Mouse (Mus musculus): ENCODE data around the gene Pgbd5. TPM values are rescaled to one million over a fixed set of nuclear protein-coding genes. Genes with fewer than 3 reads are reported as not detected.
A peak's percentile ranks its signal among the peaks of the same experiment; 100 is the strongest.

Gene Pgbd5
- polyA plus RNA-seq, 1 experiment, result not detected

DNA sequence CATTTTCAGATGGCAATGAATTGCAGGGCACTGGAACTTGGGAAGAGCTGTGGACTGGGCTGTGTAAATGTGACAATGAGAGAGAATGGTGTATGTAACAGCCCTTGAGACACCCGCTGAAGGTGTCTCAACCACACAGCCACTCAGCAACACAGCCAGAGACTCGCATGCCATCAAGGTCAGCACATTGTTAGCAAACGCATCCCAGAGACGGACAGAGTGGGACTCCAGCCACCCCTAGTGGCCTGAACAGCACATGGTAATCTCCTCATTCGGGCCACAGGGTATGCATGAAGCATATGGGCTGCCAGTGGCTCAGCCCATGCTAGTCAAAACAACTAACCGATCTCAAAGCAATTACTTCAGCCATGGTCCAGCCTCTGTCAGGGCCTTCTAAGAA, 60.2 kb downstream of the Pgbd5 start:
- Histone ChIP-seq H3K27ac (ENCODE audit: control insufficient read depth, insufficient read depth, low read depth, low read length, poor library complexity) (no peak overlapping the region), H3K4me1 (ENCODE audit: control insufficient read depth, insufficient read depth, low read length) (peaks cover 2% of the 10 kb centered on the region; the same call in 1 of the 2 replicates), H3K4me3 (replicated peaks; ENCODE audit: control insufficient read depth, low read depth, low read length) (no peak overlapping the region)
- TF ChIP-seq CTCF (IDR thresholded peaks at IDR 0.05; ENCODE audit: control insufficient read depth, insufficient read depth, low read length) (no peak), POLR2A (IDR thresholded peaks at IDR 0.05; ENCODE audit: borderline replicate concordance, control insufficient read depth, low read depth, low read length) (no peak)
- 67% methylated on average over 6 of the region's 6 CpGs for WGBS

DNA sequence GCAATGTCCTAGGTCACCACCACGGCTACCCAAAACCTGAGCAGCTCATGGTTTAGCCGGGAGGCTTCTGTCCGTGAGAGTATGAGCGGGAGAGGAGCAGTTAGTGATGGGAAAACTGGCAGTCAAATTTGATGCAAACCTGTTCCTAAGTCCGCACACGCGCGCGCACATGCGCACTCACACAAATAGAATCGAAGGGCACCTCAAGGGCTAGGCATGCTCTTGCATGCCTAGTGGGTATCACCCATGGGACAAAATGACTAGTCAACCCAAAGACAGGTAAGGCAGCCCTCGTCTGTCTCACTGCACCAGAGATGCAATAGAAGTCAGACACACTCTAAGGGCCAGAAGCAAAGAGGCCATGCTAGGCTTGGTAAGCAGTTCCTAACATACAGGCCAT, 63.1 kb downstream of the Pgbd5 start:
- no peak overlapping the region for H3K27ac ChIP-seq (ENCODE audit: control insufficient read depth, insufficient read depth, low read depth, low read length, poor library complexity)
- no peak for TF ChIP-seq POLR2A (IDR thresholded peaks at IDR 0.05; ENCODE audit: borderline replicate concordance, control insufficient read depth, low read depth, low read length)
- no peak for TF ChIP-seq CTCF (IDR thresholded peaks at IDR 0.05; ENCODE audit: control insufficient read depth, insufficient read depth, low read length)
- no peak overlapping the region for H3K4me3 ChIP-seq (replicated peaks; ENCODE audit: control insufficient read depth, low read depth, low read length)
- H3K4me1 ChIP-seq (ENCODE audit: control insufficient read depth, insufficient read depth, low read length), result peaks cover 2% of the 10 kb centered on the region; the same call in 1 of the 2 replicates
- WGBS, result 89% methylated on average over 12 of the region's 12 CpGs

DNA sequence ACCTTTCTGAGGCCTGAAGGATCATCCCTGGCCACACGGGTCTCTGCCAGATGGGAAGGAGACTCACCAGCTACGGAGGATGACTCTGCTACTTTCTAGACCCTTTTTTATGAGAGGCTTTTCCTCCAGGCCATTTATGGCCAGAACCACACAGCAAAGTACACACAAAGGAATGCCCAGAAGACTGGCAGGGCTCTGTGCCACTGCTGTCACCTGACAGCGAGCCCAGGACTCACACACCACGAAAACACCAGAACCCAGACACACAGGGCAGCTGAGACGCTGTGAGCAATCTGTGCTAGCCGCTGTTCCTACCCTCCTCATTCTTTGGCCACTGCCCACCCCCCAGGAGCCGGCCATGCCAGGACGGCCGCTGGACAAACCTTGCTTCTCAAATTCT, 63.7 kb downstream of the Pgbd5 start:
- Histone ChIP-seq H3K27ac (ENCODE audit: control insufficient read depth, insufficient read depth, low read depth, low read length, poor library complexity) (no peak overlapping the region), H3K4me3 (replicated peaks; ENCODE audit: control insufficient read depth, low read depth, low read length) (no peak overlapping the region), H3K4me1 (ENCODE audit: control insufficient read depth, insufficient read depth, low read length) (peaks cover 2% of the 10 kb centered on the region; the same call in 1 of the 2 replicates)
- WGBS, result 46% methylated on average over 9 of the region's 9 CpGs
- no peak for TF ChIP-seq CTCF (IDR thresholded peaks at IDR 0.05; ENCODE audit: control insufficient read depth, insufficient read depth, low read length)
- TF ChIP-seq POLR2A (IDR thresholded peaks at IDR 0.05; ENCODE audit: borderline replicate concordance, control insufficient read depth, low read depth, low read length), result no peak

DNA sequence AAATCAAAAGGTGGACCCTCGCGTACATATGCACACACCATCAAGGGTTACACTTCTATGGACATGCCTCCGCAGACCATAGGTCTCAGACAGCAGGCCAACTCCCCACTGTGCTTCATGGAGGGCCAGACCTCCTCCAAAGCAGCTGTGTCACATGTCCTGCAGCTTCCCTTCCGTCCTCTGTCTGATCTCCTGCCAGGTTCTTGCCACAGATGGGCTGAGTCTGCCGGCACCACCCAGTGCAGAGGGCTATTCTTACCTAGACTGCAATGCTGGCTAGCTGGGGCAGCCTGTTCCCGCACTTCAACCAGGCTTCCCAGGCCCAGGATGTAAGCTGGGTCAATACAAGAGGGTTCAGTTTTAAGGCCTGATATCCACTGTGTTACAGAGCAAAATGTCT, 64.3 kb downstream of the Pgbd5 start:
- WGBS, result 47% methylated on average over 6 of the region's 6 CpGs
- Histone ChIP-seq H3K27ac (ENCODE audit: control insufficient read depth, insufficient read depth, low read depth, low read length, poor library complexity) (no peak overlapping the region), H3K4me3 (replicated peaks; ENCODE audit: control insufficient read depth, low read depth, low read length) (no peak overlapping the region), H3K4me1 (ENCODE audit: control insufficient read depth, insufficient read depth, low read length) (peaks cover 2% of the 10 kb centered on the region; the same call in 1 of the 2 replicates)
- TF ChIP-seq POLR2A (IDR thresholded peaks at IDR 0.05; ENCODE audit: borderline replicate concordance, control insufficient read depth, low read depth, low read length), result no peak
- TF ChIP-seq CTCF (IDR thresholded peaks at IDR 0.05; ENCODE audit: control insufficient read depth, insufficient read depth, low read length), result no peak

DNA sequence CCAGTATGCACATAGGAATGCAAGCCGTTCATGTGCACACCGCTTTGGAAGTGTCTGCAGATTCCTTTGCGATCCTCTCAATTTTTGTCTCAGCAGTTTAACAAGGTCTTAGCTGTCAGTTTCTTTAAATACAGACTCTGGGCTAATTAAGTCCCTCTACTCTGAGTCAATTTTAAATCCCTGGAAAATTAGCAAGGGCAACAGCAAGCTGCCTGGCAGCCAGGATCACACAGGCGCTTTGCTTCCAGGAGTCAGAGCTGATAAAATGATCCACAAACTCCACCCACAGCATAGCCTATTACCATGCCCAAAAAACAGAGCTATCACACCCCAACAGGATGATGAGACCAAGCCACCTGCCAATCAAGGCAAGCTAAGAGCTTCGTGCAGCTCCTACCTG, 65.7 kb downstream of the Pgbd5 start:
- Histone ChIP-seq H3K27ac (ENCODE audit: control insufficient read depth, insufficient read depth, low read depth, low read length, poor library complexity) (no peak overlapping the region), H3K4me3 (replicated peaks; ENCODE audit: control insufficient read depth, low read depth, low read length) (no peak overlapping the region), H3K4me1 (ENCODE audit: control insufficient read depth, insufficient read depth, low read length) (peaks cover 2% of the 10 kb centered on the region; the same call in 1 of the 2 replicates)
- WGBS, result 83% methylated on average over 5 of the region's 5 CpGs
- TF ChIP-seq POLR2A (IDR thresholded peaks at IDR 0.05; ENCODE audit: borderline replicate concordance, control insufficient read depth, low read depth, low read length) (no peak), CTCF (IDR thresholded peaks at IDR 0.05; ENCODE audit: control insufficient read depth, insufficient read depth, low read length) (no peak)

DNA sequence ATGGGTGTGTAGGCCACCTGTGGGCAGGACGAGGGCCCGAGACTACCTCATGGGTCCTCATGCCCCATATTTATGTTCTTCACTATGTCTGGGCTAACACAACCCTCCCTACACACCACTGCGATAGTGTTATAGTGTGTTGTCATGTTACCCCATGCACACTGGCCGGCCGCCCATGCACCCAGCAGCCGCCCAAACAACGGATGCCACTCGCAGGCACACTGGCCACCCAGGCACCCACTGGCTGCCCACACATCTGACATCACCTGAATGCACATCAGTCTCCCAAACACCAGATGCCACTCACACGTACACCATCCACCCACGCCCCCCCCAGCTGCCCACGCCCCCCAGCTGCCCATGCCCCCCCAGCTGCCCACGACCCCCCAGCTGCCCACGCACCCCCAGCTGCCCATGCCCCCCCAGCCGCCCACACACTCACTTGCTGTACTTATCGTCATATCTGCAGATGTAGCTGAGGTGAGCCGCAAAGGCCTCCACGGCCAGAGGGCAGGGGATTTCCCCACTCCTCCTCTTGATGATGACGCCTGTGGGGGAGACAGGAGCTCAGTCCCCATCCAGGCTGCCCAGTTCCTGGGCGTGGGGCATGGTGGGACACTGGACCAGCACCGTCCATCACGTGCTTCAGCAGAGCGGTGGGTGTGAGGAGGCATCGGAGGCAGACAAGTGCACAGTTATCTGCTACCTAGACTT, 67.9 kb downstream of the Pgbd5 start:
- TF ChIP-seq CTCF (IDR thresholded peaks at IDR 0.05; ENCODE audit: control insufficient read depth, insufficient read depth, low read length), result no peak
- no peak for TF ChIP-seq POLR2A (IDR thresholded peaks at IDR 0.05; ENCODE audit: borderline replicate concordance, control insufficient read depth, low read depth, low read length)
- H3K4me3 ChIP-seq (replicated peaks; ENCODE audit: control insufficient read depth, low read depth, low read length), result no peak overlapping the region
- 72% methylated on average over 23 of the region's 23 CpGs for WGBS
- H3K4me1 ChIP-seq (ENCODE audit: control insufficient read depth, insufficient read depth, low read length), result no peaks in the 10 kb centered on the region
- no peak overlapping the region for H3K27ac ChIP-seq (ENCODE audit: control insufficient read depth, insufficient read depth, low read depth, low read length, poor library complexity)

DNA sequence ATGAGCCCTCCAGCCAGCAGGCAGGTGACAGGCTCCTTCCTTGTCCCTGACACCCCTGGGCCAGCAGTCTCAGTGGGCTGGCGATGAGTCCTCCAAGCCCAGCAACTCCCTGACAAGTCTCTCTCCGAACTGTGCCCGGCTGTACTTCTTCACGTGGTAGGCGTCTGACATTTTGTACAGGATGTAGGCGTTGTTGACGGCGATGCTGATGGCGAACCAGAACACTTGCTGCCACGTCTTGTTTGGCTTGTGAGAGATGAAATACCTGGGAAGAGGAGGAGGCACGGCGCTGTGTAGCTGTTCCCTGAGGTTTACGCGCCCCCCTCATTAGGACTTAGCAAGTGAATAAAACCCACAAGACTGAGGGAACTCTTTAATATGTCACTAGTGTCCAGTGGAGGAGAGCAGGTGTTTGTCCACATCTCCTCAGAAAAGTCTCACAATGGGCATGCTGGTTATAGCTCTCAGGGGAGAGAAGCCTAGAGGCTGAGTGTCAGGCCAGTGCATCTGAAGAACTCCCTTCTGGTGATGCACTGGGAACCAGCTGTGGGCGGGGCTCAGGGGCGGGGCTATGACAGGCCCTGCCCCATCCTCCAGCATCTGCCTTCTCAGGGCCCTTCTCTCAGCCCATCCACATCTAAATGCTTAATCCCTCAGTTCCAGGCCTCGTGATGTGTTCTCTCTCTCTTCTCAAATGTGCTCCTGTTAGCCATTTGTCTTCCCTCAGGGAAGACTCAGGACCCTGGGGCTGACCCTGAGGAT, 68.9 kb downstream of the Pgbd5 start:
- H3K27ac ChIP-seq (ENCODE audit: control insufficient read depth, insufficient read depth, low read depth, low read length, poor library complexity), result no peak overlapping the region
- TF ChIP-seq CTCF (IDR thresholded peaks at IDR 0.05; ENCODE audit: control insufficient read depth, insufficient read depth, low read length) (no peak), POLR2A (IDR thresholded peaks at IDR 0.05; ENCODE audit: borderline replicate concordance, control insufficient read depth, low read depth, low read length) (no peak)
- H3K4me3 ChIP-seq (replicated peaks; ENCODE audit: control insufficient read depth, low read depth, low read length), result no peak overlapping the region
- WGBS, result 74% methylated on average over 17 of the region's 17 CpGs
- H3K4me1 ChIP-seq (ENCODE audit: control insufficient read depth, insufficient read depth, low read length), result no peaks in the 10 kb centered on the region

DNA sequence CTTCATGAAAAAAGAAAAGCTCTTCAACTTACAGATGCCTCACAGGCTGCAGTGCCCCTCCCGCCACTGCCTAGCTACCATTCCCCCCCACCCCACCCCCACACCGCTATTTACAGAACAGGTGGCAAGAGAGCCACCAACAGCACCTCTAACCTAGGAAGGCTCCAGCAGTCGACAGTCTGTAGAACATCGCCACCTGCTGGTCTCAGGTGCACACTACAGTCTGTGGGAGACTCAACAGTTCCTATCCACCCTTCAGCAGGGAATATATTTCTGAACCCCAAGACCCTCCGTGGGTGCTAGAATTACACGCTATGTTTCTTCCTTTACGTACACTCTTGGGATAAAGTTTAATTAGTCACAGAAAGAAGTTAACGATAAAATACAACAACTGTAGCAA, 71.2 kb downstream of the Pgbd5 start:
- WGBS, result 12% methylated on average over 8 of the region's 8 CpGs
- no peaks in the 10 kb centered on the region for H3K4me1 ChIP-seq (ENCODE audit: control insufficient read depth, insufficient read depth, low read length)
- H3K4me3 ChIP-seq (replicated peaks; ENCODE audit: control insufficient read depth, low read depth, low read length), result no peak overlapping the region
- no peak overlapping the region for H3K27ac ChIP-seq (ENCODE audit: control insufficient read depth, insufficient read depth, low read depth, low read length, poor library complexity)
- peak; percentile 95 for TF ChIP-seq CTCF (IDR thresholded peaks at IDR 0.05; ENCODE audit: control insufficient read depth, insufficient read depth, low read length)
- no peak for TF ChIP-seq POLR2A (IDR thresholded peaks at IDR 0.05; ENCODE audit: borderline replicate concordance, control insufficient read depth, low read depth, low read length)
